Mouse (Mus musculus): ENCODE measurements around the gene Gm20696. TPM values are rescaled to one million over a fixed set of nuclear protein-coding genes. Genes with fewer than 3 reads are reported as not detected.

Gene Gm20696
- total and polyA plus RNA-seq, 3 experiments = 0.59 TPM; not detected in 2

GRCm38 (mm10) chr6:99277251-99277650 is 389.3 kb downstream of the Gm20696 start:
- no peak overlapping the region for H3K27ac ChIP-seq (ENCODE audit: insufficient read depth, low read depth)
- DNase-seq (ENCODE audit: extremely low read depth) = no peak
- H3K4me1 ChIP-seq (ENCODE audit: control insufficient read depth in 1 of 2, insufficient read depth in 2 of 2) = peaks cover 34 to 70% of the 10 kb centered on the region in 2 experiments
- no peaks in the 10 kb centered on the region for H3K9me3 ChIP-seq (replicated peaks; ENCODE audit: low read length)
- no peaks in the 10 kb centered on the region for H3K27me3 ChIP-seq (replicated peaks)
- TF ChIP-seq JUN (IDR thresholded peaks at IDR 0.05; ENCODE audit: insufficient read depth, low read depth, low read length) = no peak
- TF ChIP-seq ELF1 (IDR thresholded peaks at IDR 0.05; ENCODE audit: low read depth, low read length) = no peak
- no peak for TF ChIP-seq BHLHE40 (IDR thresholded peaks at IDR 0.05; ENCODE audit: low read depth, low read length)
- TF ChIP-seq SMC3 (IDR thresholded peaks at IDR 0.05; ENCODE audit: low read depth, low read length) = no peak
- TF ChIP-seq ZC3H11A (IDR thresholded peaks at IDR 0.05; ENCODE audit: low read depth, low read length) = no peak
- no peak for TF ChIP-seq TCF12 (IDR thresholded peaks at IDR 0.05; ENCODE audit: low read depth, low read length)
- no peak for TF ChIP-seq IRF4 (IDR thresholded peaks at IDR 0.05; ENCODE audit: low read depth, low read length)
- no peak for TF ChIP-seq ETS1 (conservative IDR thresholded peaks at IDR 0.05; ENCODE audit: low read depth, low read length)
- no peak for TF ChIP-seq CTCF (conservative IDR thresholded peaks at IDR 0.05 in 1 of 2, IDR thresholded peaks at IDR 0.05 in 1 of 2; ENCODE audit: low read depth in 2 of 2, low read length in 2 of 2)
- TF ChIP-seq CHD1 (IDR thresholded peaks at IDR 0.05; ENCODE audit: low read depth, low read length) = no peak
- no peak for TF ChIP-seq UBTF (IDR thresholded peaks at IDR 0.05; ENCODE audit: low read depth, low read length)
- TF ChIP-seq MEF2A (IDR thresholded peaks at IDR 0.05; ENCODE audit: borderline replicate concordance, low read depth, low read length) = no peak
- no peak for TF ChIP-seq NELFE (IDR thresholded peaks at IDR 0.05; ENCODE audit: low read depth, low read length)
- no peak for TF ChIP-seq TBP (conservative IDR thresholded peaks at IDR 0.05; ENCODE audit: low read depth, low read length)
- TF ChIP-seq MYC (IDR thresholded peaks at IDR 0.05; ENCODE audit: low read depth, low read length) = no peak
- TF ChIP-seq MAFK (IDR thresholded peaks at IDR 0.05; ENCODE audit: insufficient replicate concordance, low read length) = no peak
- TF ChIP-seq RAD21 (IDR thresholded peaks at IDR 0.05; ENCODE audit: low read depth, low read length) = no peak
- no peak for TF ChIP-seq USF2 (conservative IDR thresholded peaks at IDR 0.05; ENCODE audit: low read depth, low read length)
- no peak for TF ChIP-seq ZMIZ1 (IDR thresholded peaks at IDR 0.05; ENCODE audit: low read depth, low read length)
- no peak for TF ChIP-seq MAX (IDR thresholded peaks at IDR 0.05; ENCODE audit: low read length)
- in situ Hi-C loops (cut with MboI; ENCODE audit: low pct_ligation_motif_present, low pct_unique_long_range_greater_than_20kb, low sequenced_read_pairs) = loop anchor here (10.0 kb wide), 1 partner anchor 178 kb away; no protein-coding TSS in a partner anchor
- H3K36me3 ChIP-seq (replicated peaks in 1 of 2; ENCODE audit: control insufficient read depth in 1 of 2, insufficient read depth in 1 of 2, low read length in 1 of 2) = peaks cover 0 to 4% of the 10 kb centered on the region in 2 experiments
- H3K4me3 ChIP-seq (replicated peaks in 1 of 3; ENCODE audit: low read depth in 2 of 3, low read length in 2 of 3, poor library complexity in 1 of 3) = no peak overlapping the region
- dilution Hi-C loops (cut with MboI; ENCODE audit: extremely low pct_ligation_motif_present, extremely low pct_unique_long_range_greater_than_20kb, low sequenced_read_pairs) = no loop called here
- no peak overlapping the region for H3K4me2 ChIP-seq (ENCODE audit: insufficient read depth, low read depth, poor library complexity, severe bottlenecking)
- H3K9ac ChIP-seq (ENCODE audit: insufficient read depth, low read depth) = no peak overlapping the region
- H3K79me2 ChIP-seq (replicated peaks; ENCODE audit: control insufficient read depth, extremely low read depth, insufficient read depth, poor library complexity, severe bottlenecking) = no peaks in the 10 kb centered on the region; the same call in 1 of the 2 replicates

- DNase-seq (ENCODE audit: extremely low read depth) = no peak
- H3K4me1 ChIP-seq (ENCODE audit: control insufficient read depth in 1 of 2, insufficient read depth in 2 of 2) = peaks cover 36 to 70% of the 10 kb centered on the region in 2 experiments
- no peaks in the 10 kb centered on the region for H3K9me3 ChIP-seq (replicated peaks; ENCODE audit: low read length)
- H3K36me3 ChIP-seq (replicated peaks in 1 of 2; ENCODE audit: control insufficient read depth in 1 of 2, insufficient read depth in 1 of 2, low read length in 1 of 2) = peaks cover 0 to 4% of the 10 kb centered on the region in 2 experiments
- TF ChIP-seq IRF4 (IDR thresholded peaks at IDR 0.05; ENCODE audit: low read depth, low read length) (no peak), NELFE (IDR thresholded peaks at IDR 0.05; ENCODE audit: low read depth, low read length) (no peak), USF1 (IDR thresholded peaks at IDR 0.05; ENCODE audit: low read depth, low read length) (no peak), ZKSCAN1 (IDR thresholded peaks at IDR 0.05; ENCODE audit: borderline replicate concordance, low read depth, low read length) (no peak), CHD2 (IDR thresholded peaks at IDR 0.05; ENCODE audit: low read length) (no peak)
- H3K9ac ChIP-seq (ENCODE audit: insufficient read depth, low read depth) = no peak overlapping the region
- no peaks in the 10 kb centered on the region for H3K27me3 ChIP-seq (replicated peaks)
- H3K4me3 ChIP-seq (replicated peaks in 1 of 3; ENCODE audit: low read depth in 2 of 3, low read length in 2 of 3, poor library complexity in 1 of 3) = no peak overlapping the region
- H3K27ac ChIP-seq (ENCODE audit: insufficient read depth, low read depth) = no peak overlapping the region
- H3K79me2 ChIP-seq (replicated peaks; ENCODE audit: control insufficient read depth, extremely low read depth, insufficient read depth, poor library complexity, severe bottlenecking) = no peaks in the 10 kb centered on the region; the same call in 1 of the 2 replicates
- in situ Hi-C loops (cut with MboI; ENCODE audit: low pct_ligation_motif_present, low pct_unique_long_range_greater_than_20kb, low sequenced_read_pairs) = loop anchor here (10.0 kb wide), 1 partner anchor 179 kb away; no protein-coding TSS in a partner anchor
- dilution Hi-C loops (cut with MboI; ENCODE audit: extremely low pct_ligation_motif_present, extremely low pct_unique_long_range_greater_than_20kb, low sequenced_read_pairs) = no loop called here
- no peak overlapping the region for H3K4me2 ChIP-seq (ENCODE audit: insufficient read depth, low read depth, poor library complexity, severe bottlenecking)
Observed at GRCm38 (mm10) chr6:99276297-99276653, 390.3 kb downstream of the Gm20696 start.
